Mouse (Mus musculus): Measurements from ENCODE around the gene Col23a1.
A peak's percentile ranks its signal among the peaks of the same experiment; 100 is the strongest.

Gene Col23a1

GRCm38 (mm10) chr11:51430180-51430578 is 140.5 kb downstream of the Col23a1 start:
- no peak for DNase-seq (ENCODE audit: low spot score in 2 of 2)

GRCm38 (mm10) chr11:51431287-51431686 is 141.6 kb downstream of the Col23a1 start:
- DNase-seq (ENCODE audit: low spot score in 2 of 2), result no peak

GRCm38 (mm10) chr11:51431968-51432367 is 142.2 kb downstream of the Col23a1 start:
- no peak for DNase-seq (ENCODE audit: low spot score in 2 of 2)

- no peak for DNase-seq (ENCODE audit: low spot score in 2 of 2)
These were observed 152.3 kb downstream of the Col23a1 start for GRCm38 (mm10) chr11:51442006-51442405.

GRCm38 (mm10) chr11:51442599-51442998 is 152.9 kb downstream of the Col23a1 start:
- no peak for DNase-seq (ENCODE audit: low spot score in 2 of 2)

GRCm38 (mm10) chr11:51443818-51444217 is 154.1 kb downstream of the Col23a1 start:
- no peak for DNase-seq (ENCODE audit: low spot score in 2 of 2)

- no peak for DNase-seq (ENCODE audit: low spot score in 2 of 2)
These were observed 154.9 kb downstream of the Col23a1 start for GRCm38 (mm10) chr11:51444649-51445048.

- DNase-seq (ENCODE audit: low spot score in 2 of 2), result peak; percentile 43 to 60
These were observed 157.1 kb downstream of the Col23a1 start for GRCm38 (mm10) chr11:51446711-51447425.

- no peak for DNase-seq (ENCODE audit: low spot score in 2 of 2)
These were observed 158.5 kb downstream of the Col23a1 start for GRCm38 (mm10) chr11:51448256-51448655.

GRCm38 (mm10) chr11:51448680-51449079 is 159.0 kb downstream of the Col23a1 start:
- no peak for DNase-seq (ENCODE audit: low spot score in 2 of 2)

GRCm38 (mm10) chr11:51449881-51450280 is 160.2 kb downstream of the Col23a1 start:
- peak; percentile 45 to 78 for DNase-seq (ENCODE audit: low spot score in 2 of 2)

- DNase-seq (ENCODE audit: low spot score in 2 of 2), result no peak
These were observed 161.6 kb downstream of the Col23a1 start for GRCm38 (mm10) chr11:51451281-51451680.

- no peak for DNase-seq (ENCODE audit: low spot score in 2 of 2)
These were observed 162.2 kb downstream of the Col23a1 start for GRCm38 (mm10) chr11:51451925-51452324.

GRCm38 (mm10) chr11:51453742-51454141 is 164.0 kb downstream of the Col23a1 start:
- no peak for DNase-seq (ENCODE audit: low spot score in 2 of 2)

GRCm38 (mm10) chr11:51455501-51455900 is 165.8 kb downstream of the Col23a1 start:
- no peak for DNase-seq (ENCODE audit: low spot score in 2 of 2)

- no peak for DNase-seq (ENCODE audit: low spot score in 2 of 2)
These were observed 167.9 kb downstream of the Col23a1 start for GRCm38 (mm10) chr11:51457624-51458023.

- peak in 1 of 2 experiments; percentile 58 for DNase-seq (ENCODE audit: low spot score in 2 of 2)
These were observed 168.9 kb downstream of the Col23a1 start for GRCm38 (mm10) chr11:51458649-51459048.

- DNase-seq (ENCODE audit: low spot score in 2 of 2), result no peak
These were observed 169.9 kb downstream of the Col23a1 start for GRCm38 (mm10) chr11:51459569-51460043.

GRCm38 (mm10) chr11:51468737-51469136 is 179.0 kb downstream of the Col23a1 start:
- DNase-seq (ENCODE audit: low spot score in 2 of 2), result no peak

- no peak for DNase-seq (ENCODE audit: low spot score in 2 of 2)
These were observed 179.7 kb downstream of the Col23a1 start for GRCm38 (mm10) chr11:51469341-51469831.

- no peak for DNase-seq (ENCODE audit: low spot score in 2 of 2)
These were observed 180.8 kb downstream of the Col23a1 start for GRCm38 (mm10) chr11:51470383-51471144.

- DNase-seq (ENCODE audit: low spot score in 2 of 2), result no peak
These were observed 184.0 kb downstream of the Col23a1 start for GRCm38 (mm10) chr11:51473686-51474085.

- no peak for DNase-seq (ENCODE audit: low spot score in 2 of 2)
These were observed 186.8 kb downstream of the Col23a1 start for GRCm38 (mm10) chr11:51476543-51476942.
